Mouse (Mus musculus) v-Abl transformed pro-B cells (cell line): ENCODE data around the gene Cacna2d4.

Experiments
- in situ Hi-C, 2 experiments: fragments of 400-800 bp; cut with MboI; formaldehyde crosslinking; loops; one replicate each; pipeline ENCODE4 v1.15.1; 2025; ENCODE audit not compliant: unreplicated experiment in 2 of 2

Cacna2d4 gene

DNA sequence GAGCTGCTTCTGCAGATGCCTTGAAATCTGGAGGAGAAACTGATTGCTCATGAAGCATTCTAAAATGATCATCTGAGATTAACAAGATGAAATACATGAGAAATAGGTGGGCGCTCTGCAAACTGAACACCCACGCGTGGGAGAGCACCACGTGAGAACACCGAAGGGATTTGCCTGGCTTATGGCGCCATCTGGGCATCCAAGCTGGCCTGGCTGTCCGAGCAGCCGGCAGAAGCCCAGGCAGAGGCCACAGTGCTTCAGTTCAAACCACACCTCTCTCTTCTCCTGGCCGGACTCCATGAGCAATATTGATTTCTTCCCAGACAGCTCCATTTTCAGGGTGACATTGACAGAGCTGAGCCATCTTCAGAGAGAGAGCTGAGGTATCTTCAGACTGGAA is 44.4 kb downstream of the Cacna2d4 start:
- in situ Hi-C loops = no loop called here

DNA sequence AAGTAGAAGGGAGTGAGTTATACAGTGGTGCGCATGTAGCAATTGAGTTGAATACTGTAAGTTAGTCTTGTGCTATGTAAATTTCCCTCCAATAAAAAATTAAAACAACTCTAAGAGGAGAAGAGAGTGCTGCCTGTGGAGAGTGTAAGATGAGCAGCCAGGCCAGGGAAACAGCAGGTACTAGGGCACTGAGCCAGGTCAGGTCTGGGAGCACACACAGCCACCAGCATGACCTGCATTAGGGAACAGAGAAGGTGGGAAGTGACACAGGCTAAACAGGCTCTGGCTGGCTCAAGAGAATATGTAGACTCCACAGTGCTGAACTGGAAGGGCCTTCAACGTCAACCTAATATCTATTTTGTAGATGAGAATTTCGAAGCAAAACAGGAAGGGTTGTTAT is 65.0 kb downstream of the Cacna2d4 start:
- in situ Hi-C loops = no loop called here

DNA sequence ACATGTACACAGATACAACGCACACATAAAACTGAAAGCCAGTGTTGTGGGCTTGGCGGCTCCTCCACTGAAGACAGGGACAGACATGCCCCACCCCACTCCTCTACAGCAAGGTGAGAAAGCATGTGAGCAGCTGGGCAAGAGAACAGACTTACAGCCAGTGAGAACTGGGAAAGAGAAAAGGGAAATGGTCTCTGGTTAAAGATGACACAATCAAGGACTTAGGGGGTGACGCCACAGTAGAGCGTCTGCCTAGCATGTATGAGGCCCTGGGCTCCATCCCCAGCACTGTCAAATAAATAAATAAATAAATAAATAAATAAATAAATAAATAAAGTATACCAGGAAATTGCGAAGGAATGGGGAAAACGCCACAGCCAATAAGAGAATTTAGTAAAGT is 67.0 kb downstream of the Cacna2d4 start:
- in situ Hi-C loops = no loop called here

DNA sequence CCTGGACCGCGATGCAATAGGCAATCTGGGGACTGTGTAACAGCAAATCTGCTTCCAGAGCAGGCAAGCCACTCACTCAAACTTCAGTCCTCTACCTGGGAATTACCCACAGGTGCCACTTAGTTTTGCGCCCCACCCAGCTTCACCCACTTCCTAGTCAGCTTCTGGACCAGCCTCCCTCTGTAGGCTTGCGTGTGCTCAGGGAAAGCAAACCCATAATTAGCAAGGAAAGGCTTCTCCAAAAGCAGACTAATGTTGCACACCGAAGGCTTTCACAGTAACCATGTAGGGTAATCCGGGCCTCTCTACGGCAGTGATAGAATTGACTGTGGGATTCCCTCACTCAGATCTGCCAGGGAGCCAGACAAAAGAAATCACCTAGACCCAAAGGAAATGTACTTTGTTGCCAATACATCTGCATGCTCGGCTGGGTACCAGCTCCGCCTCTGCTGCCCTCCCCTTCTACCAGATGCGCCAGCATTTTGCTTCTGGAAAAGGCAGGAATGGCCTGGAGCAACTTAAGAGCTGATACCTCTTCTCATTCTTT is 71.6 kb downstream of the Cacna2d4 start:
- in situ Hi-C loops = no loop called here

DNA sequence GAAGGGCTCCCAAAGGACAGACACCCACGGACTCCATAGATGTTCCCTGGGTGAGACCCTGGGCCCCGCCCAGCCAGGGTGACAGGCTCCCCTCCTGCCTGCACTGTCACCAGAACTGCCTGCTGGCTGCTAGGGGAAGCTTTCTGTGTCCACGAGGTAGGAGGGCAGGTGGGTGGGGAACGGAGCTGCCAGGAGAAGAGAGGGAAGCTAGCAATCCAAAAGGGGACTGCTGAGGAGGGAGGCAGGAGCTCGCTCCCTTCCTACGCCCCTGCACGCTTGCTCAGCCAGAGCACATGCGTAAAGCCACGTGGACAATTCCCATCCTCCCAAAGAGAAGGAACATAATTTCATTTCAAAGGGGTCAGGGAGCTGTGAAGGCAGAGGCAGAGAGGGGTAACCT is 73.8 kb downstream of the Cacna2d4 start:
- in situ Hi-C loops = no loop called here

DNA sequence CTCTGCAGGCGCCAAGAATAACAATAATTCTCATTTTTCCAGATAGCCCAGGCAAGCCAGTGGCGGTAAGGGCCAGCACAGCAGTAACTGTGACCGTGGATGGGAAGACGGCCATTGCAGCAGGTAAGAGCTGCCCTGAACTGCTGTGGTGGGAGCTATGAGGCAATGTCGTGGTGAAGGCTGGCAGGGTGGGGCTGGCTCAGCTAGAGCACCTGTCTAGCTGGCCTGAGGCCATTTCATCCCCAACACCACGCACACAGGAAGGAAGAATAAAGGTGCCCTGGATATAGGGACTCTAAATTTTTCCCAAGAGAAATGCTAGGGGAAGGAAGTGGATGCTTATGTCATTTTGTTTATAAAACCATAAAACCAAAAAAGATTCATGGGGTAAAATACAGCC is 76.1 kb downstream of the Cacna2d4 start:
- in situ Hi-C loops = no loop called here

DNA sequence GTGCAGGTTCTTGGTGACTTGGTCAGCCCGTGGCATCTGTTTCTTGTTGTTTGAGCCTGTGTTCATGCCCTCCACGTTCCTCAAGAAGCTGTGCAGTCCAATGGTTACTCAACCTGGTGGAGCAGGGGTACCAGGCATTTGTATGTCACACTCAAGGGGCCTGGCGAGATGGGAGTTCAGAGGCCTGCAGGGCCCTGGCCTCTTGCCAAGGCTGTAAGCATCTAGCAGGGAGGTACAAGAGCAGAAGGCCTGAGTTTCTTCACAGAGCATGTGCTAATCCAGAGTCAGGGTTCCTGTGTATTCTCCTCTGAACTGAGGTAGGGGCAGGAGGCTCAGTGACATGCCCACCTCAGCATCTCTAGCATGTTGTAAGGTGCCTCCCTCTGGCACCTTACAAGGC is 76.8 kb downstream of the Cacna2d4 start:
- in situ Hi-C loops = no loop called here

DNA sequence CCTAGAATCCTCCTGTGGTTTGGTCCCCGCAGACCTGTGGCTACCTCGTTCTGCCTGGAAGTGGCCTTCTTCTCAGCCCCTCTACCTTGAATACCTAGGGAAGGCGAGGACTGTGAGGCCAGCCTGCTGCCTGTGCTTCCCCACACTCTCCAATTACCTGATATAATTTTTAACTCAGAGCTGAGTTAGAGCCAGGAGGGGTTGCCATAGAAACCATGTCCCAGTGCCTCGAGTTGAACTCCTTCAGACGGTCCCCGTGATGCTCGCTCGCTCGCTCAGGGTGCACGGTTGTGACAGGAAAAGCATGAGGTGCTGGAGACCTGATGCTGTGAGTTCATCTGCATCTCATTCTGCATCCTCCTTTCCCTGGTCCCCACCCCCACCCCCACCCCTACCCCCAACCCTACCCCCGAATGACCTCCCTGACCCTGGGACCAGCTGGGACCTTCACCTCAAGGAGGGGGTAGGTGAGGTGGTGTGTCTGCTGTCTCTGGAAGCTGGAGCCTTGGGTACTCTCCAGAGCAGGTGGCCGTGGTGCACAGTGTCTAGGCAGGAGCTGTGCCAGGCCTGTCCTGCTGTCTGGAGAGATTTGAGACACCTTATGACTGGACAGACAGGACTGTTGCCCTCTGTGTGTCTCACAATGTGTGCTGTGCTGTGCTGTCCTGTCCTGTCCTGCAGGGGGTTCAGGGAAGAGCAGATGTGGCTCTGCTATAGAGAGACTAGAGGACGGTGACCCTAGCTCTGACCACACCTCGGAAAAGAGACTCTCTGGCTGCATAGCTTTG is 77.5 kb downstream of the Cacna2d4 start:
- in situ Hi-C loops = no loop called here

DNA sequence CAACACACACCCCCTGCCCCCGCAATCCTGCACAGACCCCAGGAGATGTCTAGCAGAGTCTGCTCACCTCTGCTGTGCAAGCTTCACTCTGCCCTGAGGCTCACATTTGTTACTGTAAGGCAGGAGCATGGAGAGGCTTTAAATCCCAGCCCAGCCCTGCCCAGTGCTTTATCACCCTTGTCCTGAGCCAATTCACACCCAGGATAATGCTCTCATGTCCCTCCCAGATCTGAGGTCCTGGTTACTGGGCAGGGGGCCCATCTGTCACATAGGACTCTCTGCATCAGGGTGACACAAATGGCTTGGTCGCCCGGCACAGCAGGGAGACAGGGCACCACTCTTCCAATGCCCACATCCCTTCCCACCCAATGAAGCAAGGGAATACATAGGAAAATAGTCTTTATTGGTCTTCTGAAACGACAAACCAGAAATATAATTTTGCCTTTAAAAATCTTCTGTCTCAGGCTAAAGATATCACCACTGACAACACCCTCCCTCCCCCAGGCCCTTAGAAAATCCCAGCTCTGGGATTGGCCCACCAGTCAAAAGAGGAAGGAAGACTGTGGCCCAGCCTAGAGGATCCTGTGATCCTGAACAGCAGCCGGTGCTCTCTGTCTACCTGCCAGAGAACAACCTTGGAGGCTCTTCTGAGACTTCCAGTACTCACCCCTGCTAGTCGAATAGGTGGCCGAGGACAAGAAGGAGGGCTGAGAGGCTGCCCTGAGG is 78.6 kb downstream of the Cacna2d4 start:
- in situ Hi-C loops = no loop called here

DNA sequence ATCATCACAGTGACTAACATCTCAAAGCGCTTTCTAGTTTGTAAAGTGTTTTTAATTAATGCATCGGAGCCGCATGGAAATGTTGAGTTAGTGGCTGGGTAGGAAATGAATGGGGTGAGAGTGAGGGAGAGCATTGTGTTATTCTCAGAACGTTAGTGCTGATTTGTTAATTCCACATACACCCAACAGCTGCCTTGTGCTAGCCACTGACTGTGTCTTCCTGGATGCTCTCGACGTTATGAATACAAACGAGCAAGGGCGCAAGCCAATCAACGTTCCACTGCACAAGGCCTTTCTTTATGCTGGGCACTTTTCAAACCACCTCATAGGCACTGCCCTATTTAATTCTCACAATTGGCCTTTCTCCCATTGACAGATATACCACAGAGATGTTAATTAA is 82.4 kb downstream of the Cacna2d4 start:
- in situ Hi-C loops = no loop called here

DNA sequence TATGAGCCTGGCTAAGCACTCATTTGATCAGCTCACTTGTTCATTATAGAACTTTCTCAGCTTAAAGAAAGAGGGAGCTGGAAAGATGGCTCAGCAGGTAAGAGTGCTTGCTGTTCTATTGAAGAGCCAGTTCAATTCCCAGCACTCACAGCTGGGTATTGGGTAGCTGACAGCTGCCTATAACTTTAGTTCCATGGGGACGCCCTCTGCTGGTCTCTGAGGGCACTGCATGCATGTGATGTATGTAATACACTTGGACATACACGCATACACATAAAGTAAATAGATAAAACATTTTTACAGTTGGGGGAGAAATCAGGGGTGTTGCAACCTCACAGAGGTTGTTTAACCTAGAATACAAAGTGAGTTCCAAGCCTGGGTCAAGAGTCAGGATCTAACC is 83.0 kb downstream of the Cacna2d4 start:
- in situ Hi-C loops = no loop called here

DNA sequence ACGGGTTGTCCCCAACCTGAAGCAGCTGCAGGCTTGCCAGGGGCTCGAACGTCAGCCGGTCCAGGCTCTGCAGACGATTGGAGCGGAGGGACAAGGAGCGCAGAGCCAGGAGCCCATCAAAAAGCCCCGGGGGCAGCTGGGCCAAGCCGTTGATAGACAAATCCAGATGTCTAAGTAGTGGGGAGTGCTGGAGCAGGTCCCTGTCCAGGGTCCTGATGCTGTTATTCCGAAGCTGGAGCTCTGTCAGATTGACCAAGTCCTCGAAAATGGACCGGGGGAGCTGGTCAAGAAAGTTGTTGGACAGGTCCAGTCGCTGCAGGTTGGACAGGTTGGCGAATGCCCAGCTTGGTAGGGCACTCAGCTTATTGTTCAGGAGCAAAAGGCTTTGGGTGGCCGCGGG is 84.2 kb downstream of the Cacna2d4 start:
- in situ Hi-C loops = no loop called here

DNA sequence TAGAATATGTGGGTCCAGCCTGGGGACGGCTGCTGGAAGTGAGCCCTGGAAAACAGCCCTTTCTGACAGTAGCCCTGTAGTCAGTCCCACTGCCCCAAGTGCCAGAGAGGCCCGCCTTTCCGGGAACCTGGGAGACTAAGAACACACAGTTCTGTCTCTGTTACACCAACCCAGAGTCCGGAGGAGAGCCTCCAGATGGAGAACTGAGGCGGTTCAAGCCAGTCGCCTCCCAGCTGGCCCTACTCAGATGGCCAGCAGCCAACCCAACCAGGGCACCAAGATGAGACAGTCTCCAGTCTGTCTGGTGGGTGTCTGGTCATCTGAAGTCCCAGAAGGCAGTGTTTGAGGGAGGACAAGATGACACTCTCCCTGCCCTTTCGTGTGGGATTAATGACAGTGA is 85.4 kb downstream of the Cacna2d4 start:
- in situ Hi-C loops = no loop called here

DNA sequence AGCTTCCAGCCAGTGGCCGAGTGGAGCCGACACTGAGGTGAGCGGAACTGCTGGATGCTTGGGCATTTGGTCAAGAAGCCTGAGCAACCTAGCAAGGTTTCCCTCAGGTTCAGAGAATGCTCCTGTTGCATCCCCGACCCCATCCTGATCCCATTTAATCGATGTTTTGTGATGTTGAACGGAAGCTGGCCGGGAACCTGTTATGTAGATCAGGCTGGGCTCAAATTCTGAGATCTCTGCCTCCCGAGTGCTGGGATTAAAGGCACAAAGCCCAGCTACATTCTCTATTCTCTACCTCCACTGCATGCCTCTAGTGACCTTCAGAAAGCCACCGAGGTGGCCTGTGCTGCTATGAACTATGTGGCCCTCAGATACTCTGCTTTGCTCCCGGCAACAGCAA is 88.5 kb downstream of the Cacna2d4 start:
- in situ Hi-C loops = loop anchor here in 1 of 2 experiments (25.0 kb wide), 2 partner anchors 912 to 1137 kb away; partner anchors contain the start of genes Bms1 and Ret

DNA sequence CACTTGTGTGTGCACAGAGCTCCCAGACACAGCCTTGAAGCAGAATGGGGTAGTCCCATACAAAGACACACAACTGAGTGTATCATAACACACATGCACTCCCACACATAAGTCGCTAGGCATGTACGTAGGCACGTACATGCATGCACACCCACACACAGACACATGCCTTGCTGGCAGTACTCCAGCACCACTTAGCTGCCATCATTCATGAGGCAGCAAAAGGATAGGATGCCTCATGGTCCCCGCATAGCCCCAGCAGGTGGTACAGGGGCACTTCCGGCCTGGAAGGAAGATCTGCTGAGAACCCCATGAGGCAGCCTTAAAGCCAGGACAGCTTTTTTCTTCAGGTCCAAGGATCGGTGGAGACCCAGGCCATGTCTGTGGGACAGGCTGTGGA is 89.7 kb downstream of the Cacna2d4 start:
- in situ Hi-C loops = loop anchor here in 1 of 2 experiments (25.0 kb wide), 2 partner anchors 914 to 1139 kb away; partner anchors contain the start of genes Bms1 and Ret

DNA sequence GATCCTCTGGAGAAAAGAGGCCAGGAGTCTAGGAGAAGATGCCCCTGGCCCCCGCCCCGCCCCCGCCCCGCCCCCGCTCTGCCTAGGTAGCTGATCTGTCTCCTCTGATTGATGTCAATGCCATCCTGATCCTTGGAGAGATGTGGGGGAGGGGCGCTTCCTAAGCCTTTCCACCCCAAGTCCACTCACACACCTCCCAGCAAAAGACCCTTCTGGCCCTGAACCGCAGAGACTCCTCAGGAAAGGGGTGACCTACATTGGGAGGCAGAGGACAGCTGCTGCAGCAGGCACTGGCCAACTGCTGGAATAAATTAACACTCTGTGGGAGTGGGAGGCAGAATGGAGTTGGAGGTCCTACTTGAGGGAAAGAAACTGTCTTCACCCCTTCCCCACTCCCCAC is 90.2 kb downstream of the Cacna2d4 start:
- in situ Hi-C loops = loop anchor here in 1 of 2 experiments (25.0 kb wide), 2 partner anchors 914 to 1139 kb away; partner anchors contain the start of genes Bms1 and Ret

DNA sequence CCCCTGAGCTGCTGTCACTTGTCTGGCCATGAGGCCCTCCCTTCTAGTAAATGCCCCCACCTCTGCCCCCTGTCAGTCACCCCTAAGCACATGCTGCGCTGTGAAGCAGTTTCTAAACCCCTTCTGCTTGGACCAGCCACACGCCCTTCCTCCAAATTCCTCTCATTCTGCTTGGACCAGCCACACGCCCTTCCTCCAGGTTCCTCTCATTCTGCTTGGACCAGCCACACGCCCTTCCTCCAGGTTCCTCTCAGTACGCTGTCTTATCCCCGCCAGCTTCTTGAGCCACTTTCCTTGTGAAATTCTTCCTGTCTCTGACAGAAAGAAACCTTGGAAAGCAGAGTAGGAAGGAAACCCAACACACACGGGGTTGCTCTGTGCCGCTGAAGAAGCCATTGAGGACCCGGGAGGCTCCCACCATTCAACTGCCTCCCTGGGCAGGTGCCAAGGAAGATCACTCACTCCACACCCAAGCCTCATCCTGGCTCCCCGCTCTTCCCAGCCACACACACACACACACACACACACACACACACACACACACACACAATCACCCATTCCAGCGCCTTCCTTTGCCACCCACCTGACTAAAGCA is 92.3 kb downstream of the Cacna2d4 start:
- in situ Hi-C loops = loop anchor here in 1 of 2 experiments (25.0 kb wide), 2 partner anchors 916 to 1141 kb away; partner anchors contain the start of genes Bms1 and Ret

DNA sequence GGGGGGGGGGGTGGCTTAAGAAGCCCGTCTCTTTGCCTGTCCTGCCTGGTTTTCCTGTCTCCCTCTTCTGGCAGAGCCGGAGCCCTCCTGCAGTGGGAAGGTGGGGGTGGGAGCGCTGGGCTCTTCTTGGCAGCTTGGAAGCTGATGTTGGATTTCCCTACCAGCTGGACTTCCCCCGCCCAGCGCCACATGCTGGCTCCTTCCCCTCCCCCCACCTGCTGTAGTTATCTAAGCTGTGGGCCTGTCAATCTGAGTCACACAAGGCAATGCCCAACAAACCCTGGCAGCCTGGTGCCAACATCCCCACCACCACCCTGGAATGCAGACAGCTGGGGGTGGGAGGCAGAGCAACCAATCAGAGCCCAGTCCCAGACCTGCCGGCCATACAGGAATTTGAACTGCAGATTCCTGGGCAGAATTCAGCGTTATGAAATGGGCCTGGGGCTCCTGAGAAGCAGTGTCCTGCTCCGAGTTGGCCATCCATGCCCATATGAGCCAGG is 92.9 kb downstream of the Cacna2d4 start:
- in situ Hi-C loops = loop anchor here in 1 of 2 experiments (25.0 kb wide), 2 partner anchors 917 to 1142 kb away; partner anchors contain the start of genes Bms1 and Ret

DNA sequence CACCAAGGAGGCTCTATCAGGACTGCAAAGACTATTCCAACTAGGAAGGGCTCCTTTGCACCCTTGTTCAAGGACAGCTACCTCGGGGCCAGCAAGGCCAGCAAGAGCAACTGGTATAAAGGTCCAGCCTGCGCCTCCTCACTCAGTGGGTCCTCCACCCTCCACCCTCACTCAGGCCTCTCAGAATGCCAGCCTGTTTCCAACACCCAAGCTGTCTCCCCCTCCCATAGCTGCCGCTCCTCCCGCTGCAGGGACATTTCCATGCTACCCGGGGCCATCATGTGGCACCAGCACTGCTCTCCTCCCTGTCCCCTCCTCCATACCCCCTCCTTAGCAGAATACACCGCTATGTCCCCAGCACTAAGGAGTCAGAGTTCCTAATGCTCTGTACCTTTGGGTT is 93.6 kb downstream of the Cacna2d4 start:
- in situ Hi-C loops = loop anchor here in 1 of 2 experiments (25.0 kb wide), 2 partner anchors 918 to 1143 kb away; partner anchors contain the start of genes Bms1 and Ret

DNA sequence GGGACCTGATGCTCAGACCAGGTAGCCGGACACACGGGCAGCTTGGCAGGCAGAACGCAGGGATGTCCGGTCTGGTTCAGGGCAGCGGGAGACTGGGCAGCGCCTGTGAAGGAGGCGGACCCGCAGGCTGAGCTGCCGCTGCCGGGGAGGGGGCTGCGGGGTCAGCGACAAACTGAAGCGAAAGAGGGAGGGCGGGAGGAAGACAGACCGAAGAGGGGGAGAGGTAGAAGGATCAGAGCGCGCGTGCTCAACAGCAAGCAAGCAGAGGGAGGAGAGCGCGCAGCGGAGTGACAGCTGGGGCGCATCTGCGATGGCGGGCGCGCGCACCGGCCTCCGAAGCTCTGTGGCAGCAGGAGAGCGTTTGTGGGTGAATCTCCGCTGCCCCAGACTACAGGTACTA is 94.2 kb downstream of the Cacna2d4 start, which contains the start of gene Lrtm2:
Gene Lrtm2 (minus strand): TSS at position 261 of the 400 bp plus-strand sequence.
- in situ Hi-C loops = loop anchor here in 1 of 2 experiments (25.0 kb wide), 2 partner anchors 918 to 1143 kb away; partner anchors contain the start of genes Bms1 and Ret
